Mouse (Mus musculus) liver, embryonic 11.5 days (tissue): ENCODE measurements around the gene Map4k3. TPM values are rescaled to one million over a fixed set of nuclear protein-coding genes. Genes with fewer than 3 reads are reported as not detected.
A peak's percentile ranks its signal among the peaks of the same experiment; 100 is the strongest.

Experiments
- ATAC-seq: fragments of 200-750 bp; cut with Nextera tagmentation; replicated peaks from 2 replicates; pipeline ENCODE4 v1.8.0; 2017; ENCODE audit warnings: moderate number of reproducible peaks, mild to moderate bottlenecking, moderate TSS enrichment, moderate library complexity; ENCODE audit not compliant: low FRiP score
- DNase-seq: peaks from one replicate; pipeline ENCODE4 v3.0.0-alpha.2; 2017; ENCODE audit warnings: low spot score
- H3K27ac ChIP-seq: fragments of 300-500 bp; sonication (generic); 2 replicates; pipeline ENCODE4 v1.5.1; 2014; ENCODE audit warnings: mild to moderate bottlenecking, low read depth, low read length, control low read depth
- H3K27me3 ChIP-seq: fragments of 300-500 bp; sonication (generic); replicated peaks from 2 replicates; pipeline ENCODE4 v1.6.1; 2014; ENCODE audit warnings: low read length, mixed read lengths; ENCODE audit not compliant: control insufficient read depth, insufficient read depth
- H3K36me3 ChIP-seq: fragments of 300-500 bp; sonication (generic); 2 replicates; pipeline ENCODE4 v1.6.1; 2014; ENCODE audit warnings: mild to moderate bottlenecking, low read length, moderate library complexity, mixed read lengths; ENCODE audit not compliant: control insufficient read depth, insufficient read depth
- H3K4me1 ChIP-seq: fragments of 300-500 bp; sonication (generic); replicated peaks from 2 replicates; pipeline ENCODE4 v1.6.1; 2014; ENCODE audit warnings: low read length, mixed read lengths; ENCODE audit not compliant: control insufficient read depth, insufficient read depth
- H3K4me2 ChIP-seq: fragments of 300-500 bp; sonication (generic); 2 replicates; pipeline ENCODE4 v1.6.1; 2014; ENCODE audit warnings: mild to moderate bottlenecking, control low read depth, moderate library complexity
- H3K4me3 ChIP-seq: fragments of 300-500 bp; sonication (generic); 2 replicates; pipeline ENCODE4 v1.5.1; 2014; ENCODE audit warnings: low read depth, low read length, control low read depth
- H3K9ac ChIP-seq: fragments of 300-500 bp; sonication (generic); 2 replicates; pipeline ENCODE4 v1.6.1; 2014; ENCODE audit warnings: low read depth, low read length, control low read depth
- H3K9me3 ChIP-seq: fragments of 300-500 bp; sonication (generic); 2 replicates; pipeline ENCODE4 v1.6.1; 2016; ENCODE audit warnings: low read length, inconsistent platforms, mixed read lengths; ENCODE audit not compliant: control insufficient read depth
- WGBS: fragments of 180-500 bp; shearing (Covaris S2); extraction: QIAGEN DNeasy Blood & Tissue Kit; methylation state at CpG from one replicate; pipeline ENCODE4 v1.1.7; 2014; 5-methylcytosine and 5-hydroxymethylcytosine counted together
- polyA plus RNA-seq: library from polyadenylated mRNA; unstranded; fragments of >200 nt; fragmentation: Nextera tagmentation; extraction: Ambion mirVana; gene quantifications from 2 replicates; pipeline ENCODE4 v1.2.1, GENCODE M21; 2014

Gene Map4k3
- polyA plus RNA-seq, result 9.9 TPM in 2 replicates

GRCm38 (mm10) chr17:80728062-80728858 is at the start of gene Map4k3:
Map4k3 (minus strand) TSS chr17:80728485.
- Histone ChIP-seq H3K27me3 (no peaks in the 10 kb centered on the region), H3K27ac (peak within 1 kb of the TSS; percentile 86), H3K4me2 (peak within 1 kb of the TSS; percentile 92), H3K36me3 (no peaks in the 10 kb centered on the region), H3K4me1 (peaks cover 8% of the 10 kb centered on the region), H3K9me3 (no peaks in the 10 kb centered on the region), H3K9ac (peak within 1 kb of the TSS; percentile 86), H3K4me3 (peak within 1 kb of the TSS; percentile 88)
- ATAC-seq (peak; percentile 90), DNase-seq (peak; percentile 84)
- WGBS, result 1% methylated on average over 46 of the region's 64 CpGs

- Histone ChIP-seq H3K9me3 (no peaks in the 10 kb centered on the region), H3K36me3 (no peaks in the 10 kb centered on the region), H3K9ac (no peak overlapping the region), H3K4me2 (no peak overlapping the region), H3K4me1 (no peaks in the 10 kb centered on the region), H3K27me3 (no peaks in the 10 kb centered on the region), H3K4me3 (no peak overlapping the region), H3K27ac (no peak overlapping the region)
- WGBS, result 71% methylated on average over 1 of the region's 1 CpGs
- no peak for DNase-seq
- no peak for ATAC-seq
These were observed 49.3 kb upstream of the Map4k3 start for GRCm38 (mm10) chr17:80777581-80777980.

GRCm38 (mm10) chr17:80775178-80775788 is 47.0 kb upstream of the Map4k3 start:
- H3K27ac ChIP-seq, result no peak overlapping the region
- peaks cover 3% of the 10 kb centered on the region; the same call in 1 of the 2 replicates for H3K9me3 ChIP-seq
- no peak for ATAC-seq
- no peak overlapping the region for H3K4me2 ChIP-seq
- no peak overlapping the region for H3K4me3 ChIP-seq
- no peaks in the 10 kb centered on the region for H3K4me1 ChIP-seq
- DNase-seq, result no peak
- H3K9ac ChIP-seq, result no peak overlapping the region
- no peaks in the 10 kb centered on the region for H3K36me3 ChIP-seq
- no peaks in the 10 kb centered on the region for H3K27me3 ChIP-seq
- WGBS, result 68% methylated on average over 8 of the region's 8 CpGs

- DNase-seq (no peak), ATAC-seq (no peak)
- Histone ChIP-seq H3K4me1 (no peaks in the 10 kb centered on the region), H3K36me3 (no peaks in the 10 kb centered on the region), H3K9me3 (peaks cover 3% of the 10 kb centered on the region; the same call in 1 of the 2 replicates), H3K27me3 (no peaks in the 10 kb centered on the region), H3K9ac (no peak overlapping the region), H3K4me3 (no peak overlapping the region), H3K27ac (no peak overlapping the region; the same call in 1 of the 2 replicates), H3K4me2 (no peak overlapping the region)
- 68% methylated on average over 14 of the region's 14 CpGs for WGBS
These were observed 44.5 kb upstream of the Map4k3 start for GRCm38 (mm10) chr17:80772545-80773453.

GRCm38 (mm10) chr17:80770065-80770464 is 41.8 kb upstream of the Map4k3 start:
- H3K9ac ChIP-seq, result no peak overlapping the region
- H3K4me3 ChIP-seq, result no peak overlapping the region
- DNase-seq, result no peak
- no peaks in the 10 kb centered on the region for H3K4me1 ChIP-seq
- H3K9me3 ChIP-seq, result peaks cover 3% of the 10 kb centered on the region; the same call in 1 of the 2 replicates
- no peak overlapping the region for H3K4me2 ChIP-seq
- ATAC-seq, result no peak
- H3K27me3 ChIP-seq, result no peaks in the 10 kb centered on the region
- H3K27ac ChIP-seq, result no peak overlapping the region
- WGBS, result 77% methylated on average over 1 of the region's 1 CpGs
- H3K36me3 ChIP-seq, result no peaks in the 10 kb centered on the region

DNA sequence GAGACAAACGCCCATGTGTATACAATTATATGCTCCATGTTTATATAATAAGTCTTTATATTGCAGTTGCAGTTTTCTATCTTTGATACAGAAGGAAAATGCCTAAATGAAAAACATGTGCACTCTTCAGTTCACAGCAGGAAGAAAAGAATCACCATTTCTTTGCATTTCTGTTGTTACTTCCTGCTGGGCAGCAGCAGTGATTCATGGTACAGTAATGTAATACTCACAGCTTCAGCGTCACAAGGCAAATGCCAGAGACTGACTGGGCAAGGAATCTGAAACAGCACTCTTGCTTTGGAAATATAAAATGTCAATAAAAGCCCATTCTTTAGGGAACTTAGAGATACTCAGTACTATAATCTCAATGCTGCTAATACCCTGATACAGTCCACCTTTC is 36.9 kb upstream of the Map4k3 start:
- Histone ChIP-seq H3K9me3 (no peaks in the 10 kb centered on the region), H3K27me3 (no peaks in the 10 kb centered on the region), H3K36me3 (no peaks in the 10 kb centered on the region), H3K9ac (no peak overlapping the region), H3K4me2 (no peak overlapping the region), H3K27ac (no peak overlapping the region), H3K4me3 (no peak overlapping the region), H3K4me1 (peaks cover 4% of the 10 kb centered on the region)
- ATAC-seq, result no peak
- WGBS, result 69% methylated on average over 2 of the region's 2 CpGs
- no peak for DNase-seq

GRCm38 (mm10) chr17:80763065-80763681 is 34.9 kb upstream of the Map4k3 start:
- Histone ChIP-seq H3K9ac (no peak overlapping the region), H3K4me3 (no peak overlapping the region), H3K9me3 (no peaks in the 10 kb centered on the region), H3K36me3 (no peaks in the 10 kb centered on the region), H3K4me1 (peaks cover 4% of the 10 kb centered on the region), H3K27ac (no peak overlapping the region), H3K4me2 (peak overlapping the region; percentile 29), H3K27me3 (no peaks in the 10 kb centered on the region)
- DNase-seq, result no peak
- whole genome bisulfite sequencing, result 33% methylated on average over 11 of the region's 11 CpGs
- peak; percentile 56 for ATAC-seq

DNA sequence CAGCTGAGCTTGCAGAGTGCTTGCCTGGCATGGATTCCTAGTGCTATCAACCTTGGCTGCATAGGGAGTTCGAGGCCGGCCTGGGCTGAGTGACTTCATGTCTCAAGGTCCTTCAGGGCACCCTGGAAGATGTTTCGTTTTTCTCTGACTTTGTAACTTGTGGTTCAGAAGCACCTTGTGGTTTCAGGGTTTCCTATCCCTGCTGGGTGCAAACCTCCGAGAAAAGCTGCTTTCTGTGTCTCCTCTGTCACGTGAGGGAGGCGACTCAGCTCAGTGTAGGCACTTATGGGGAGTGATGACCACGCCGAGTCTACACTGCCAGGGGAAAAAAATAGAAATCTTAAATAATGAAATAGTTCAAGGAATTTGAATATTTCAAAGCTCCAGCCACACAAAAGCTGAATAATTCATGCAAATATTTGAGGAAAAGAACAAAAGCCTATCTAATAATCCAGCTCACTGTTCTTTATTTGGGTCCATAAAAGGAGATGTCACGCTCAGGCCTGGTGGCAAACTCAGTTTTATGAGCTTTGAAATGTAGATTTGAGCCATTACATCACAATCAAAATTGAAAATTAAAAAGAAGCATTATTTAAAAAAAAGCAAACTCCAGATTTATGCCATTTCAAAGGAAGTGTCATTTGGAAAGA is 34.2 kb upstream of the Map4k3 start:
- ATAC-seq, result no peak
- Histone ChIP-seq H3K27ac (no peak overlapping the region), H3K9ac (no peak overlapping the region)

More for the DNA sequence above, 34.2 kb upstream of the Map4k3 start:
- DNase-seq, result no peak
- no peaks in the 10 kb centered on the region for H3K36me3 ChIP-seq
- WGBS, result 65% methylated on average over 9 of the region's 9 CpGs
- H3K4me1 ChIP-seq, result peaks cover 4% of the 10 kb centered on the region
- no peaks in the 10 kb centered on the region for H3K27me3 ChIP-seq
- H3K4me2 ChIP-seq, result no peak overlapping the region
- H3K9me3 ChIP-seq, result no peaks in the 10 kb centered on the region
- no peak overlapping the region for H3K4me3 ChIP-seq
